Mouse (Mus musculus) right cerebral cortex, postnatal 14 days (tissue): ENCODE measurements around the gene Cars2.
"Not testable (repeated sequence)": the region's sequence is repeated elsewhere in the genome, so short reads cannot be mapped to it uniquely, and the experiment has no call there.

Source experiments
- DNase-seq: peaks from one replicate; pipeline ENCODE4 v3.0.0; 2022

The Cars2 gene

DNA sequence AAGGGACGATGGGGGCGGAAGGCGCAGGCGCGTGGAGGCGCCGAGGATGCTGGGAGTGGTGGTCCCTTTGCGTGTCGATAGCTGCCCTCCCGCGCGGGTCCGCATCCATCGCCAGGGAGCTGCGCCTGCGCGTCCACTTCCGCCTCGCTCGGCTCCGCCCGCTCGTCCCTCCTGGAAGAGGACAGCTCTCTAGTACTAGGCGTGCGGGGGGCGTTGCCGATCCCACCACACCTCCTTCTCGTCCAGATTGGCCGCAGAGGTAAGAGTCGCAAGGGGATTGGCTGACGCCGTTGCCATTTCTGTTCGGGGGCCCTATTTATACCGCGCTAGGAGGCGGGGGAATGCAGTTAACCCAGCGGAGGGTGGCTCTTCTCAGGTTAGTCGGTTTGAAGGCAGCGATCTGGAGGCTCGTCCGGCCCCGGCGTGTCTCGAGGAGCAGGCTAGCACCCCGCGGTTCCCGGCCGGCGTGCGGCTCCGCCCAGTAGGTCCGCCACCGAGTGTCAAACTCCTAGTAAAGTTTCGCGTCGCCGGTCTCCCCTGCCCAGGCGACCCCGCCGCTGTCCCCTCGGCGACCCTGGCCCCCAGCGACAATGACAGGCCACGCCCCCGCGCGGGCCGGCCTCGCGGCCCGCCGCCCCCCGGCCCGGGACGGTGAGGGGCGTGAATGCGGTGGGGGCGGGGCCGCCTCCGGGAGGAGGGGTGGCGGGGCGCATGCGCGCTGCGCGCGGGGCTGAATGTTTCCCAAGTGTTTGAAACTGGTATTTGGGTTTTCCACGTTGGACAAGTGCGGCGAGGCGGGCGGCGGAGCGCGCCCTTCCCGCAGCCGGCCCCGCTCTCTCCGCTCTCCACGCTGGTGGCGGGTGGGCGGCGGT lies 5.4 kb upstream of the Cars2 start:
- DNase-seq: peak; percentile 99

DNA sequence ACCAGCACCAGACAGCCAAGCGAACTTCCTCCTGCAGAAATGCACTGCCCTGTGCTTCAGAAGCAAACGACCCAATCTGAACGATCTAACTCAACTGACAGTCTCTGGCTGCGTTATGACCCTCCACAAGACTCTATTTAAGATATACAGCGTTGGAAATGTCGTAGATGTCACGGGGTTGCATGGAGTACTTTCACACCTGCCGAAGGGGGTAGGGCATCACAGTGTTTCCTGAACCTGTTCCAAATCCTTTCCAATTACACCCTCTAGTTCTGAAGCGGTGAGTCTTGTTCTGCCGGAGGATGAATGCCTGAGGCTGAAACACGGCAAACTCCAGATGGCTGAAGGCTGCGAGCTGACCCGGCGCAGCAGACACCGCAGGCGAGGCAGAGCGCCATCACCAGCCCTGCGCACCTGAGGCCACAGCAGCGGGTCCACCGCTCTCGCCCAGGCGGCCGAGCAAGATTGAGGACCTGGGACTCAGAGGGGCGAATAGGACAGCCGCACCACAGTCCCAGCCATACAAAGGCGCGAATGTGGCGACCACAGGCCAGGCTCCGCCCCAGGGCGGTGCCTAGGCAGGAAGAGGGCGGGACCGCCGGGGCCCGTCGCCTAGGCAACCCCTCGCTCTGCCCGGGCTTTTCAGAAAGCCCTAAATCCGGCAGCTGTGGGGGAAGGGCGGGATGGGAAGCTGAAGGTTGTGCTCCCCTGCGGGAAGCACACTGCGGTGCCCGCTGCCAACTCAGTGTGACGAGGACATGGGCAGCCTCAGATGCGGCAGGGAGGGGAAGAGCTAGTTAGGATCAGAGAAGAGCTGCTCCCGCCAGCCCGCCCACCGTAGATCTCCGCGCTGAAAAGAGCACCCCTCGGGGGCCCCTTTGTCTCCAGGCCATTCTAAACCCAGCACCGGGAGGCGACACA lies 4.5 kb upstream of the Cars2 start, which contains the start of gene Ing1:
Ing1 (plus strand) TSS at position 773 of the 921 bp plus-strand sequence.
- peak; percentile 96 for DNase-seq

DNA sequence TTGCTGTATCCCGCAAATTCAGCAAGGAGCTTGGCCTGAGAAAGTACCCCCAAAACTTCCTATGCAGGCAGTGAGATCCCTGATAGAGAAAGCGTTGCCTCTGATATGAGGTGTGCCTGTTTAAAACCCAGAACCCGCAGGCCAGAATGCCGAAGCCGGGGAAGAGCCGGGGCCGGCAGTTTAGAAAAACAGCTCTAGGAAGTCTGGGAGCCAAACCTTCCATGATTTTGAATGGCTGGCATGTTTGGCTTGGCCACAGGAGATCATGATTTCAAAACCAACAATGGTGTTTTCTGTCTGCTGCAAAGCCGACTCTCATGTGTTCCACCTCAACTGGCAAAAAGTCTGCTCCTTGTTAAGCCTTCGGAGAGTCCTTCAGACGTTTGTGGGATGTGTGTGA lies 1.8 kb upstream of the Cars2 start:
- DNase-seq: no peak

DNA sequence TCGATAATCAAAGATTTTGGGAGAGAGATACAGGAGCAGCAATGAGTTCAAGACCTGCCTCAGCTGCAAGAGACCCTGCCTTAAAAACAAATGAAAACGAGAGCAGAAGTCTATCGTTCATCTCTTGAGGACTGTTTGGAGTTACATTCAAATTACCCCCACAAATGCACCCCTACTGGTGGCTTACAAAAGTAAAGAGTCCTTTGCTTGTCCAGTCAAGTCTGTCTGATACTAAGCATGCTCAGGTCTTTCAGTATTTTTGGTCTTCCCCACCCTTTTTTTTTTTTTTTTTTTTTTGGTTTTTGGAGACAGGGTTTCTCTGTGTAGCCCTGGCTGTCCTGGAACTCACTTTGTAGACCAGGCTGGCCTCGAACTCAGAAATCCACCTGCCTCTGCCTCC lies 914 bp upstream of the Cars2 start:
- DNase-seq: not testable (repeated sequence)

- peak; percentile 29 for DNase-seq
Observed at GRCm38 (mm10) chr8:11549706-11550105, 877 bp downstream of the Cars2 start.

DNA sequence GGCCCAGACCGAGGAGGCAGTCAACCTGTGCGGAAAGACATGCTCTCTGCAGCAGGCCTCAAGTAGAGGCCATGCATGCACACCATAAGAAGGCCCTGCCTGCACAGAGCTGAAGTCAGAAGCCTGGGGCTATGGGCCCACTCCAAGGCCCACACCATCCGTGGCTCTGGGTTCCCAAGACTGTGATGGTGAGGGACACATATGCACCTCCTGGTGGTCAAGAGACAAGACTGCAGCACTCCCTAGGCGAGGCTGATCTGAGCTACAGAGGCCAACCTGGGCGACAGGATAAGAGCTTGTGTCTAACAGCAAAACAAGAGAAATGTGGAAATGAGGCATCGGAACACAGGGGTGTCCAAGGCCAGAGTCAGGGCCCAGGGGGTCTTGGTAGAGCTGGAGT lies 3.5 kb downstream of the Cars2 start:
- DNase-seq: no peak

DNA sequence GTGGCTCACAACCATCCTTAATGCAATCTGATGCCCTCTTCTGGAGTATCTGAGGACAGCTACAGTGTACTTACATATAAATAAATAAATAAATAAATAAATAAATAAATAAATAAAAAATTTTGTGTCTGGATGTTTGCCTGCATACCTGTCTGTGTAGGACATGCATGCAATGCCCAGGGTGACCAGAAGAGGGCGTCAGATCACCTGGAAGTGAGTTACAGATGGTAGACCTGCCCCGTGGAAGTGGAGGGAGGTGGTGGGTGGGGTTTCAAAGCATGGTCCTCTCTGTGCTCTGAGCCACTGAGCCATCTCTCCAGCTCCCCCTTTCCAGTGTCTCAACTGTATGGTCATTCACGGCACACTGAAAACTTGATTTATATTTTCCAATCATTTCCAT lies 6.2 kb downstream of the Cars2 start:
- peak; percentile 55 for DNase-seq

DNA sequence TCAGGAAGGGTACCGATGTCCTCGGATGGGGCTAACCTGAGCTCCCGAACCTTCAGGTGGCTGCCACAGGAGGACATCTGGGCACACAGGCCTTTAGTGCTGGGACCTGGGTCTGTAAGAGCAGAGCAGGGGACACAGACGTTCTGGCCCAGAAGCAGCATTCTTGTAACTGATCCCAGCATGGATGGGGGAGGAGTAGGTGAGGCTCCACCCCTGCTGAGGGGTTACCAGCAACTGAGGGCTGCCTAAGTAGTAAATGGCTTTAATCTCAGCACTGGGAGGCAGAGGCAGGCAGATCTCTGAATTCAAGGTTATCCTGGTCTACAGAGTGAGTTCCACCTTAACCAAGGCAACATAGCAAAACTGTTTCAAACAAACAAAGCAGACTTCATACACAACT lies 7.7 kb downstream of the Cars2 start:
- DNase-seq: no peak

GRCm38 (mm10) chr8:11542031-11542430 lies 8.6 kb downstream of the Cars2 start:
- no peak for DNase-seq

- DNase-seq: no peak
Observed at GRCm38 (mm10) chr8:11540182-11540581, 10.4 kb downstream of the Cars2 start.

DNA sequence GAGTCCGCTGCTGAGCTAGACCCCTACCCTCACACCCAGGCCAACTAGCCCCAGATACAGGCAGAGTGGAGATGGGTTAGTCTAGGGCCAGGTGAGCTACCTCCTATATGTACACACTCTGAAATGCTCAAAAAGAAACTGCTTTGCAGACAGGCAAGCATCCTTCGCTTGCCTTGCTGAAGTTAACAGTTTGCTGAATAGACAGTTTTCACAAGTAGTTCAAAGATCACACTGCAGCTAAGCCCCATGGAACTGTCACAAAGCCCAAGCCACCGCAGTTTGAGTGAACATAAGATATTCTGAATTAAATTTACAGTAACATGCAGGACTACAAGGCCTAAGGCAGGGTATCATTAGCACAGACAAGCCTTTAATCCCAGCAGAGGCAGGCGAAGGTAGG lies 11.5 kb downstream of the Cars2 start:
- no peak for DNase-seq

GRCm38 (mm10) chr8:11534494-11534893 lies 16.1 kb downstream of the Cars2 start:
- no peak for DNase-seq

- no peak for DNase-seq
Observed at GRCm38 (mm10) chr8:11530849-11531248, 19.7 kb downstream of the Cars2 start.

DNA sequence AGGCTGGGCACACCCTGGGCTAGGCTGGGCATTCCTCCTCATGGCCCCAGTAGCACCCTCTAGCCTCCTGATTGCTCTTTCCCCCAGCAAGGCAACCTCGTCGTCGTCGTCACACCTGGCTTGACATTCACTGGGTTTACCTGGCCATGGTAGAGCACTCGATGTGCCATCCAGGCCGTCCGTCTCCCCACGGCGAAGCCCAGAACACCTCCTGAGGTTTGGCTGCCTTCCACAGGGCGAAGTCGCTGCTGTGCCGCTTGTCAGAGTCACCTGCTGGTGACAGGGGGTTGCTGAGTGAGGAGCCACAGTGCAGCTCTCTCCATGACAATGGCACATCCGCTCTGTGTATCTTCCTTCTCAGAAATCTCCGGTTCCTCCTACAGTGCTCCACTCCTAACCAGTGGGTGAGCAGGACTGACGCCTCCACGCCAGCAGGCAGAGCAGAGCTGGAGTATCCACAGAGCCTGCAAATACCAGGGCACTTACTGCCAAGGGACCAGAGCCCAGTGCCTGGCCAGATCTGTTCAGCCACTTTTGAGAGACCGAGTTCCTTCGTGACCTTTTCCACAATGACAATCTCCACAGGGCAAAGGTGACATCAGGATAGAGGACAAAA lies 20.3 kb downstream of the Cars2 start:
- no peak for DNase-seq

DNA sequence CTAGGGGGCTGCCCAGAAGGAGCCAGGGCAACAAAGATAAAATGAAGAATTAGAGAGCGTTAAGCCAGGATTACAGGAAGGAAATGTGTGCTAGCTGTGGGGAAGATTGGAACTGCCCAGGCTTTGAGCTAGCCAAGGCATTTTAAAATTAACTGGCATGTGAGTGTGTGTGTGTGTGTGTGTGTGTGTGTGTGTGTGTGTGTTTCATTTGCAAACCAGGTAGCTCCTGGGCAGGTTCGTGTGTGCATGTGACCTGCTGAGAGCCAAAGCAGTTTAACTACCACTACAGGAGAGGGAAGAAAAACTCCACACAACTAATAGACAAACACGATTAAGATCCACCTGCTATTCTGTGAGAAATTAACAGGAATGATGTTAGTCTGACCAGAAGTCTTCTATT lies 27.3 kb downstream of the Cars2 start:
- DNase-seq: no peak

- no peak for DNase-seq
Observed at GRCm38 (mm10) chr8:11518676-11519075, 31.9 kb downstream of the Cars2 start.

GRCm38 (mm10) chr8:11518056-11518396 lies 32.6 kb downstream of the Cars2 start:
- DNase-seq: no peak

DNA sequence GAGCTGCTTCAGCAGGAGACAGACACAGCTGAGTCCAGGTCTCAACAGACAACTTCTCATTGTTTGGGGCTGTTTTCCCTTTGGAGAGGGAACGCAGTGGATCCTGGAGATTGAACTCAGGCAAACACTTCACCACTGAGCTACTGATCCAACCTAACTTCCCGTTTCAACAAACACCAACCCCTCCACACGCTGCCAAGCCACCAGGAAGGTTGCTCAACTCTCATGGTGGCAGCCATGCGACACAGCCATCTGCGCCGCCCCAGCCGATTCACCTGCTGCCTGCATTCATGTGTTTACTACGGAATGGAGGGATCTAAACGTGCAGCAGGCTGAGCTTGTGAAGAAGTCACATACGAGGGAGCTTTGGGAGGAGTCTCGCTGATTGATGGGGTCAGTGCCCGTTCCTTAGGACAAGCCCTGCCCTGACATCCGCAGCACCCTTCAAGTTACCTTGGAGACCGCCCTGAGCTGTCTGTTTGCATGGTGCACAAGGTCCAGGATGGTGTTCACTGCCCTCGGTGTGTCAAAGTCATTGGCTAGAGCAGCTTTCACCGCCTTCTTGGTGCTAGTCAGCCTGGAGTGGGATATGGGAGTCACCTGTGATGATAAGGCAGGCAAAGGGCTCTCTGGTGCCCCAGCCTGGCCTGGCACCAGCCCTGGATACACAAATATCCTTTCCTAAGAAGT lies 33.1 kb downstream of the Cars2 start:
- DNase-seq: no peak

DNA sequence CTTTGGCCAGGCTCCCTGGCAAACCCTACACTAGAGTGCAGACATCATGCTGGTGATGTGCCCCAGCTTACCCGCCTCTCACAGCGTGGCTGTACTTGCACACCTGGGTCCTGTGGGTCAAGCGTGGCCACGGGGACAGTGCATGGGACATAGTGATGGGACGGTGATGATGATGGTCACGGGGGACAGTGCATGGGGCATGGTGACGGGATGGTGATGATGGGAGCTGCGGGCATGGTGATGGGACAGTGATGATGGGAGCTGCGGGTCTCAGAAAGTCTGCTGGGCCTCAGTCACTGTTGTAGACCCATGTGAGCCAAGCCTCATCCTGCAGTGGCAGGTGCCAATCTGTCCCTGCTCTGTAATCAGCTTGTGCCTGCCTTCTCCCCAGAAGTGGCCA lies 34.3 kb downstream of the Cars2 start:
- DNase-seq: no peak

- no peak for DNase-seq
Observed at GRCm38 (mm10) chr8:11513247-11513646, 37.3 kb downstream of the Cars2 start.

- no peak for DNase-seq
Observed at GRCm38 (mm10) chr8:11512711-11513110, 37.9 kb downstream of the Cars2 start.

DNA sequence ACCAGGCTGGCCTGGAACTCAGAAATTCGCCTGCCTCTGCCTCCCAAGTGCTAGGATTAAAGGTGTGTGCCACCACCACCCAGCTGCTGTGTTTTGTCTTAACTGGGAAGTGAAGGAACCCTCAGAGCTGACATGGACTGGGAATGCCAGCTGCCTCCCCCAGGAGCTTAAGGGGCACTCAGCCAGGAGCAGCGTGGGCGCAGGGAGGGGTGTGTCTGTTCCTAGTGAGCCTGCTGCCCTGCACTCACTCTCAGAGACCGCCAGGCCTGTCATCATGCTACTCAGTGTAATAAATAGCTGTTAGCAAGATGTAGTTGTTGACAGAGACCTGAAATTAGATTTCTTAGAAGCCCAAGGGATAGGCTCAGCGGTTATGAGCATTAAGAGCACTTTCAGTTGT lies 39.6 kb downstream of the Cars2 start:
- no peak for DNase-seq

DNA sequence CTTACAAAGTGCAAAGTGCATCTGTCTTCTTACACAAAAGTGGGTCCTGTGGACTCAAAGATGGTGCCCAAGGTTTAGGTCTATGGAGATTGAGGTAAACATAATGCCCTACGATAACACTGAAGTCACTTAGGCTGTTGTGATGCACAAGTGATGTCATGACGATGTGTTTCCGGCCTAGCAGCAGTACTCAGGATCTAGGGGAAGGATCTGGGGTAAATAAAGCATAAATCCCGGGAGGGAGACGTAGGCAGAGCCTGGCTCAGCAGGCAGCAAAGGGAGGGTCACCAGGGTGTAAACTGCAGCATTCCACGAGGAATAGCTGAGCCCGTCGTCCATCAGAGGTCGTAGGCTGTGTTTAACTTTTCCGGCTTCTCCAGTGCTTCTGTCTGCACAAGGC lies 41.7 kb downstream of the Cars2 start:
- no peak for DNase-seq
